Mouse (Mus musculus): ENCODE measurements around the gene Gm10309. TPM values are rescaled to one million over a fixed set of nuclear protein-coding genes. Genes with fewer than 3 reads are reported as not detected.

Gm10309 gene
- polyA plus RNA-seq, 2 experiments from 2014 or later = 0.41 to 0.90 TPM

- ATAC-seq = no peak
Observed at GRCm38 (mm10) chr17:86470160-86470559, 34.9 kb downstream of the Gm10309 start.

GRCm38 (mm10) chr17:86467967-86468366, 37.1 kb downstream of the Gm10309 start:
- ATAC-seq = no peak

DNA sequence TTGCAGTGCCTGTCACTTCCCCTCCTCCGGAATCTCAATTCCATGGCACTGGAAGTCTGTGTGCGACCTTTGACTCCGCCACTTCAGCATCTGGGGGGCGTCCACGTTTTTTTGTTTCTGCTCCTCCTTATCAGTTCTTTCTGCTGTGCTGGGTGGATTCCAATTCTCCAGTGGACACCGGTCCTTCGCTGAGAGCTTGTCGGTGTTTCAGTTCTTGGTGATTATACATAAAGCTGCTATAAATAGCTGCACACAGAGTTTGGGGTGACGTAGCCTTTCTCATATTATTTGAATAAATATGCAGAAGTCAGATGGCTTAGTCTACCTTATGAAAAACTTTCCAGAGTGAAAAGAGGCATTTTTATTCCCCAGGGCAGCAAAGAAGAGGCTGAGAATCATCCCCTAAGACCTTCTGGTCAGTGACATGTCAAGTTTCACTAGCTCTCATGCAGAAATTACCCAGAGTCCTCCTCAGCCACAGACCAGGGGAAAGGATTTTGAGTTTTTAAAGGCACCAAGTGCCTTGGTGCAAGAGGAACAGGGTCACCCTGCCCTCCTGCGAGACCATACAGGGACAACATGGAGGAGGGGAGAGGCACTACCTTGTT, 37.6 kb downstream of the Gm10309 start:
- ATAC-seq = no peak

GRCm38 (mm10) chr17:86466871-86467270, 38.2 kb downstream of the Gm10309 start:
- no peak for ATAC-seq

- ATAC-seq = no peak
Observed at GRCm38 (mm10) chr17:86466412-86466811, 38.6 kb downstream of the Gm10309 start.

GRCm38 (mm10) chr17:86465865-86466264, 39.2 kb downstream of the Gm10309 start:
- ATAC-seq = no peak

DNA sequence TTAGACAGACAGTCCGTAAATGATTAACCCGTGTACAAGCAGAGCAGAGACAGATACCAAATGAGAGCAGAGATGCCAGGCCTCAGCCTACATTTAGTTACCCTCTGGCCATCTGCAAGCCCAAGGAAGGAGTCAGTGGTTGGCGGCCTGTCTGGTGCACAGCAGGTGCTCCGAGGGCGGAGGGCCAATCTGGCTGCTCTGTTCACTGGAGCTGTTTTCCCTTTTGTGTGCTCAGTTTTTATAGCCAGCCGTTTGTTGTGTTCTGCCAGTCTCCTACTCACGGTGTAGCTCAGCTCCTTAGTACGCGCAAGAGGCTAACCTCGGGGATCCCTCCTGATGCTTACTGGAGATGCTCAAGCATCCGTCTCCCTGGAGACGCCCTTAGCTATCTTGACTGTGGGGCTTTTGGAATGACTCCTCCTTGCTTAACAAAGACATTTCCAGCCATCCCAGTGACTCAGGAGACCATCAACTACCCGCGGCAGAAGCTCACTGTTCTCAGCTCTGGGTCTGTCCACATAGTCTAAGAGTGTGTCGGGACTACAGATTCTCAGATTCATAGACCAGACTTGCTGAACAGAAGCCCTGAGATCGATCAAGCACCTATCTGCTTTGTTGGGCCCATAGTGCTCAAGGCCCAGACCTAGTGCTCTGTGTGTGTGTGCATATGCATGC, 40.2 kb downstream of the Gm10309 start:
- no peak for ATAC-seq

DNA sequence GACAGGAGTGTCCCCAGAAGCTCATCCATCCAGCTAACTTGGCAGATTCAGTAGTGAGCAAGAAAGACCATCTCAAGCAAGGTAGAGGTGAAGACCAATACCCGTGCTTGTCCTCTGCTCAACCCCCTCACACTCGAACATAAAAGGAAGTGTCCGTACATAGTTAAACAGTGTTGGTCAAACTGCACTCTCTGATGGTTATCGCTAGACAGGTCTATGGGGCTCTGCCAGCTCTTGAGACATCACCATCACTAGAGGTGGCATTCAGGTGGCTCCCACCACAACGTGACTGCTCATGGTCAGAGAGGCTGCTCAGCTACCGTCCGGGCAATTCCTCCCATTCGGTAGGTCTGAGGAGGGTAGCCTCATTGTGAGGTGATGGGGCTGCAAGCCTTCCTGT, 40.8 kb downstream of the Gm10309 start:
- ATAC-seq = no peak

DNA sequence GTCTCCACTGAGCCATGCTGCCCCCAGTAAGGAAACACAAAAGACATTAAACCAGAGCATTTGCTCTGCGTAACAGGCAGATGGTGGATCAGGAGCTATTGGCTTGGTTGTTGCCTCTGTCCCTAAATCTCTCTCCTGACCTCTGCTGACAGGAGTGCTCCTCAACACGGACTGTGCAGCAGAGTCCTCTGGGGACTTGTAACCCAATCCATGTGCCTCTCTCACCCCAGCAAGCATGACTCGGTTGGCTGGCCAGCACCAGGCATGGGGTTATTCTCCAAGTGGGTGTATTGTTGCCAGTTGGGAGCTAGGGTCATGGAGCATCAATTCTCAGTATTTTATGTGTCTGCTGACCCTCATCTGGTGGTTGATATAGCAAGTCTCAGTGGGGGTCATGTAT, 41.7 kb downstream of the Gm10309 start:
- ATAC-seq = no peak

DNA sequence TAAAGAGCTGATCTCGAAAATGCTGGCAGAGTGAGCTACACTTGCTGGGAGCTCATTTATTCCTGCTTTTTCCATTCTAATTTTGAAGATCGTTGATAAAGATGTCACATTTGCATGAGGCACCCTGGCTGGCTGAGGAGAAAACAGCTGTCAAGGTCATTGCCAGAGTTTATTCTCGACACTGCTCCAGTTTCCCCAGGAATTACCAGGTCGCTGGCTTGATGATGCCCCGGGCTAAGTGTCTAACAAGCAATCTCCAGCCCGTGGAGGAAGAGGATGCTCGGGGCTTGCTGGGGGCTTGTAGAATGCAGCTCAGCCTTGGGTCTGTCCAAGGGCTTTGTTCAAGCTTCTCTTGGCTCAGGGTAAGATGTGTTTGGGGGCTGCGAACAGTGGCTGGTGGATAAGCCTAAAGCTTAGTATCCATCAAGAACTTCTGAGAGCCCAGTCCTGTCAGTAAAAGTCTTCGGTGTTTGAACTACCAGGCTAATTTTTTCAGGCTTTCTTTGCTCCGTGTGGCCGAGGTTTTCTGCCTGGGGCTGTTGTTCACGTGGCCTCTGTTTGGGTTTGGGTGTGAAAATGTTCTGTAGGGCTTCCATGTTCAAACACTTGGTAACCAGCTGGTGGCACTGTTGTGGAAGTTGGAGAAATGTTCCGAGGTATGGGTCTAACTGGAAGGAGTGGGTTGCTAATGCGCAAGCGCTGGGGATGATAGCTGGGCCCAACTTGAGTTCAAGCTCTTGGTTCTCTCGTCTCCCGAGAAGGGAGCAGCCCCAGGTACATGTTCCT, 44.2 kb downstream of the Gm10309 start:
- ATAC-seq = no peak

DNA sequence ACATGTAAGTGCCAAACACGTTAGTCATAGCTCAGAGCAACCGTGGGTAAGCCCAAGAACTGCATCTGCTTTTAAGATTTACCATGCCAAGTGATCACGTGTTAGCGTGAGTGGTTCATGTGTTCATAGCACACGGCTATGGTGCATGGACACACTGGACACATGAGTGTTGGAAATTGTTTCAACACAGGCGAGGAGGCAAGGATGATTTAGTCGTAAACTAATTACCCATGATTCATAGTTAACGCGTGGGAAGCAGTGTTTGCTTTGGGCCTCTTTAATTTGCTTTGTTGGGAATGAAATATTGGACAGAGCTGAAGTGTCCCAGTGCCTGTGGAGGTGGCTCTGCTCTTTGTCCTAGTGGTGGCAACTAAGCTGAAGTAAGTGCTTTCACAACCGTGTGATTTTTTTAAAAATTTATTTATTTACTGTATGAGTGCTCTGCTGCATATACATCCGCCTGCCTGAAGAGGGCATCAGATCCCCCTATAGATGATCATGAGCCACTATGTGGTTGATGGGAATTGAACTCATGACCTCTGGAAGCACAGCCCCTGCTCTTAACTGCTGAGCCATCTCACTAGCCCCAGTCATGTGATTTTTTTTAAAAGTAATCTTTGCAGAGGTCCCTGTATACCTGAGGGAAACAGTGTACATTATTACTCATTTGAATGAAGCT, 46.6 kb downstream of the Gm10309 start:
- ATAC-seq = no peak

- no peak for ATAC-seq
Observed at GRCm38 (mm10) chr17:86456512-86456911, 48.5 kb downstream of the Gm10309 start.

GRCm38 (mm10) chr17:86454351-86454706, 50.7 kb downstream of the Gm10309 start:
- ATAC-seq = no peak

DNA sequence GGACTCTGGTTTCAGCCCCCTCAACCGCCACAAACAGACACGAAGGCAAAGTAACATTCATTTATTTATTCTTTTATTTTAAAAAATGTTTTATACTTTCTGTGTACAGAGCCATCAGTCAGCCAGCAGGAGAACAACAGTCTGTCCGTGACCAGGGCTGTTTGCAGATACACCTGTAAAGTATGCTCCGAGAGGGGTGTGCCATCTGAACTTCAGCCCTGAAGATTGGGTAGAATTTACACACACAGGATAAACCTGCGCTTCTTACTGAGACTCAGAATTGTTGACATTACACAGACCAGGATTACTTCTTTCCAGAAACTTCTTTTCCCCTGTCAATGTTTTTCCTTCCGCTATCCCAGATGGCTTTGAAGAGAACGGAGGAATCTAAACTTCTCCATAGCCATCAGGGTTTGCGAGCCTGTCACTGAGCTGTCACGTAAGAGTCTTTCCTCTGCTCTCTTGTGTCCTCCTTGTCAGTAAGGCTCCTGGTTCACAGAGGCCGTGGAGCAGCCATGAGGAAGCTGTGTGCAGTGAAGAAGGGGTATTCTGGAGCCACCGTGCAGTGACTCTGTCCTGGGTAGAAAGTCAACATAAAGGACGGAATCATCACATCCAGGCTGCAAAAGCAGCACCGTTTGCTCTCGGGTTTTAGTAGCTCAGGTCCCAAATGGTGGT, 51.2 kb downstream of the Gm10309 start:
- ATAC-seq = no peak

GRCm38 (mm10) chr17:86452934-86453333, 52.1 kb downstream of the Gm10309 start:
- no peak for ATAC-seq

Other genes starting within 250 kb of the Gm10309 start
- gene Epas1, start 248.5 kb upstream of the Gm10309 start, polyA plus RNA-seq (2017; shearing (Covaris generic)) = 1 to 10 TPM in 1 of 2 experiments, under 1 TPM in 1; 0.36 to 1.9 TPM